ENCODE assay signal across 8 mouse cellular contexts in genomic region chrX:20869962-20870513, GRCm38 (mm10). TPM values are rescaled to one million over a fixed set of nuclear protein-coding genes. Genes with fewer than 3 reads are reported as not detected.
DNase-seq lines count a peak whose midpoint lies in the region; ATAC-seq lines count a peak whose summit lies in the region.

Gene Timp1 (plus strand): TSS chrX:20870166.

- H3K9ac ChIP-seq in limb, embryonic 11.5 days (ENCODE audit: low read length), result no peak within 1 kb of the TSS
- H3K9ac ChIP-seq in midbrain, embryonic 13.5 days (replicated peaks), result no peak within 1 kb of the TSS

- H3K9me3 ChIP-seq in heart, embryonic 10.5 days, result no peaks in the 10 kb centered on the region
- no peaks in the 10 kb centered on the region for H3K9me3 ChIP-seq in limb, embryonic 11.5 days (ENCODE audit: control insufficient read depth, low read length)
- H3K9me3 ChIP-seq in midbrain, embryonic 13.5 days, result no peaks in the 10 kb centered on the region

- peak; percentile 38 to 40 for DNase-seq in left cerebral cortex, adult 18-20 months (ENCODE audit: low spot score in 2 of 2)
- no peak for DNase-seq in left cerebral cortex, adult 8-10 months (ENCODE audit: low spot score in 2 of 2)
- peak; percentile 66 for DNase-seq in embryo, embryonic 10 days (ENCODE audit: low spot score)
- peak; percentile 83 for DNase-seq in heart, embryonic 10.5 days (ENCODE audit: low spot score)
- peak; percentile 63 for DNase-seq in limb, embryonic 11.5 days (ENCODE audit: low spot score)
- no peak for DNase-seq in cerebellum, adult 11-12 months
- DNase-seq in B cell, adult 2 months, result no peak

- WGBS in heart, embryonic 10.5 days, result 13% methylated on average over 18 of the region's 18 CpGs
- 16% methylated on average over 18 of the region's 18 CpGs for WGBS in limb, embryonic 11.5 days
- WGBS in midbrain, embryonic 13.5 days, result 27% methylated on average over 18 of the region's 18 CpGs

- no peaks in the 10 kb centered on the region for H3K27me3 ChIP-seq in heart, embryonic 10.5 days (ENCODE audit: insufficient read depth, poor library complexity, severe bottlenecking)
- no peaks in the 10 kb centered on the region for H3K27me3 ChIP-seq in limb, embryonic 11.5 days (ENCODE audit: control insufficient read depth, insufficient read depth, low read length)
- H3K27me3 ChIP-seq in midbrain, embryonic 13.5 days, result no peaks in the 10 kb centered on the region

- peak; percentile 77; the same call in 1 of the 2 replicates for ATAC-seq in limb, embryonic 11.5 days (ENCODE audit: insufficient number of reproducible peaks, low FRiP score, low TSS enrichment, low read depth)
- peak; percentile 66; the same call in 1 of the 2 replicates for ATAC-seq in midbrain, embryonic 13.5 days

- peak within 1 kb of the TSS; percentile 53 for H3K4me3 ChIP-seq in heart, embryonic 10.5 days
- peak within 1 kb of the TSS; percentile 11; the same call in 1 of the 2 replicates for H3K4me3 ChIP-seq in limb, embryonic 11.5 days (ENCODE audit: low read depth, low read length)
- no peak within 1 kb of the TSS for H3K4me3 ChIP-seq in midbrain, embryonic 13.5 days (replicated peaks)

- H3K36me3 ChIP-seq in heart, embryonic 10.5 days, result no peaks in the 10 kb centered on the region
- H3K36me3 ChIP-seq in limb, embryonic 11.5 days (ENCODE audit: control insufficient read depth, insufficient read depth, low read length), result no peaks in the 10 kb centered on the region
- no peaks in the 10 kb centered on the region for H3K36me3 ChIP-seq in midbrain, embryonic 13.5 days

- peak within 1 kb of the TSS; percentile 45 for H3K4me2 ChIP-seq in limb, embryonic 11.5 days (ENCODE audit: low read depth, severe bottlenecking)
- peak within 1 kb of the TSS; percentile 27 for H3K4me2 ChIP-seq in midbrain, embryonic 13.5 days (replicated peaks)

- H3K4me1 ChIP-seq in heart, embryonic 10.5 days, result no peaks in the 10 kb centered on the region
- H3K4me1 ChIP-seq in limb, embryonic 11.5 days (ENCODE audit: control insufficient read depth, insufficient read depth, low read length), result no peaks in the 10 kb centered on the region
- no peaks in the 10 kb centered on the region for H3K4me1 ChIP-seq in midbrain, embryonic 13.5 days (replicated peaks)

- H3K27ac ChIP-seq in heart, embryonic 10.5 days, result peak within 1 kb of the TSS; percentile 81
- H3K27ac ChIP-seq in limb, embryonic 11.5 days (replicated peaks; ENCODE audit: low read depth, low read length), result no peak within 1 kb of the TSS
- no peak within 1 kb of the TSS for H3K27ac ChIP-seq in midbrain, embryonic 13.5 days

RNA-seq across cellular contexts. Expression of gene Timp1, which starts in this region (rescaled TPM):
- 1 to 10 TPM; 1.4 to 1.5 TPM for total RNA-seq in left cerebral cortex, adult 18-20 months (2021)
- 1 to 10 TPM in 2 of 4 experiments, under 1 TPM in 2; 0.41 to 2.4 (median 1.0) TPM for total RNA-seq in left cerebral cortex, adult 8-10 months (2022)
- polyA plus RNA-seq in heart, embryonic 10.5 days (2016; fragmentation: Nextera tagmentation; extraction: Ambion mirVana), result 24.2 and 29.2 TPM in 2 replicates
- polyA plus RNA-seq in limb, embryonic 11.5 days (2014; fragmentation: Nextera tagmentation; extraction: Ambion mirVana), result 12.9 and 13.1 TPM in 2 replicates
- polyA plus RNA-seq in midbrain, embryonic 13.5 days (2015; fragmentation: Nextera tagmentation; extraction: Ambion mirVana), result 2.9 and 3.5 TPM in 2 replicates

Comparison
In these comparisons a context has a peak if more than half of its experiments do, and no peak if none do; other contexts are left out.
1. DNase-seq: peak in left cerebral cortex, adult 18-20 months (2 of 2), embryo, embryonic 10 days (single experiment), heart, embryonic 10.5 days (single experiment) and limb, embryonic 11.5 days (single experiment); none in left cerebral cortex, adult 8-10 months (0 of 2), cerebellum, adult 11-12 months (single experiment) and B cell, adult 2 months (0 of 2).